Mouse (Mus musculus): ENCODE measurements around the gene Zbtb20. TPM values are rescaled to one million over a fixed set of nuclear protein-coding genes. Genes with fewer than 3 reads are reported as not detected.

Zbtb20 gene
- polyA plus RNA-seq, 1 experiment, result 5.9 TPM

DNA sequence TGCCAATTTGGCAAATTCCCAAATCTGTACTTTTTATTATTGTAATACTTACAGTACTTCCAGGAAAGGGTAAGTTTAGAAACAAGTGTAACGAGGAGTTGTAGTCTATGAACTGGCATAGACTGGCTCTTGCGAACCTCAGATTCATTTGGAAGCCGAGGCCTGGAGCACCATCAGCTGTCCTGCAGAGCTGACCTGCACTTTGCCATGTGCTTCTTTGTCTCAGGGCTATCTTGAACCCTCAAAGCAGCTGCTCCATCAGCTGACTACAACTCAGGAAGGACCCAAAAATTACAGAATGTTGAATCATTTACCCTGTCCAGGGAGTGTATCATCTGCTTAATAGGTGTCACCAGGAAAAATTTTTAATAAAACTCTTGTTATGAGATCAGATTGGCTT is 448.3 kb downstream of the Zbtb20 start:
- no peaks in the 10 kb centered on the region for H3K36me3 ChIP-seq (ENCODE audit: control insufficient read depth, insufficient read depth, low read length)
- no peaks in the 10 kb centered on the region for H3K27me3 ChIP-seq (ENCODE audit: control insufficient read depth, insufficient read depth, low read length)
- TF ChIP-seq POLR2A (IDR thresholded peaks at IDR 0.05; ENCODE audit: control insufficient read depth, low read depth, low read length), result no peak
- H3K4me1 ChIP-seq (ENCODE audit: control insufficient read depth, insufficient read depth, low read length), result no peaks in the 10 kb centered on the region
- no peak overlapping the region for H3K4me3 ChIP-seq (ENCODE audit: control insufficient read depth, low read depth, low read length)
- H3K27ac ChIP-seq (ENCODE audit: control insufficient read depth, insufficient read depth, low read depth, low read length), result no peak overlapping the region

DNA sequence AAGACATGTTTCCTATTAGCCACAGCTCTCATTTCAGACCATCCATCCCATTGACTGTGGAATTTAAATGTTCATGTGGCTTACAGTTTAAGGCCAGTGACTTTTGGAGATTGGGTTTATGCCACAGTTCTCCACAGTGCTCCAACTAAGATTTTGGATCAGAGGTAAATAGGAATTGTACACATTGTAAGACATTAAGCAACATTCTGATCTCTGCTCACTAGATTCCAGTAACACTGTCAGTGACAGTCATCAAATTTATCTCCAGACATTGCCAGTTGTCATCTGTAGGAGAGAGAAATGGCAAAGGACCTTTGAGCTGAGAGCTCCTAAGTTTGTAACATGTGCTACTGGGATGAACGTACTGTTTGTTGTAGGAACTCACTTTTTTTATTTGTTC is 452.5 kb downstream of the Zbtb20 start:
- no peaks in the 10 kb centered on the region for H3K4me1 ChIP-seq (ENCODE audit: control insufficient read depth, insufficient read depth, low read length)
- no peak for TF ChIP-seq CTCF (IDR thresholded peaks at IDR 0.05; ENCODE audit: control insufficient read depth, insufficient read depth, insufficient replicate concordance, low read depth, low read length)
- no peak for TF ChIP-seq POLR2A (IDR thresholded peaks at IDR 0.05; ENCODE audit: control insufficient read depth, low read depth, low read length)
- H3K36me3 ChIP-seq (ENCODE audit: control insufficient read depth, insufficient read depth, low read length), result no peaks in the 10 kb centered on the region
- H3K4me3 ChIP-seq (ENCODE audit: control insufficient read depth, low read depth, low read length), result no peak overlapping the region
- H3K27ac ChIP-seq (ENCODE audit: control insufficient read depth, insufficient read depth, low read depth, low read length), result no peak overlapping the region
- H3K27me3 ChIP-seq (ENCODE audit: control insufficient read depth, insufficient read depth, low read length), result no peaks in the 10 kb centered on the region

DNA sequence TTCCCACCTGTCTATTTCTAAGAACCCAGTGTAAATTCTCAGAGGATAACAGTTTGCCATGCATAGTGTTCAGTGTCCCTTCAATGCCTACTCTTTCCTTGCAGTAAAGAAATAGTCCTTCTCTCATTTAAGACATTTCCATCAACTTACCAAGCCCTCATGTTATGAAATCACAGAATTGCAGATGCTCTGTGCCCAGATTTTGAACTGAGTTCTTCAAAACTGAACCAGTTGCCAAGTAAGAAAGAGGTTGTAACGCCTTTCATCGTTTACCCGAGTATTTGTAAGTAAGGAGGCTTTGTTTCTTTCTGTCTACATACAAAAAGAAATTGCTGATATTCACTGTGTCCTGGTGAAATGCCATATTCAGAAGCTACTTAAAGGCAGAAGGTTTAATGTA is 454.5 kb downstream of the Zbtb20 start:
- Histone ChIP-seq H3K27ac (ENCODE audit: control insufficient read depth, insufficient read depth, low read depth, low read length) (no peak overlapping the region), H3K4me1 (ENCODE audit: control insufficient read depth, insufficient read depth, low read length) (no peaks in the 10 kb centered on the region), H3K4me3 (ENCODE audit: control insufficient read depth, low read depth, low read length) (no peak overlapping the region), H3K36me3 (ENCODE audit: control insufficient read depth, insufficient read depth, low read length) (no peaks in the 10 kb centered on the region), H3K27me3 (ENCODE audit: control insufficient read depth, insufficient read depth, low read length) (no peaks in the 10 kb centered on the region)
- no peak for TF ChIP-seq POLR2A (IDR thresholded peaks at IDR 0.05; ENCODE audit: control insufficient read depth, low read depth, low read length)
- TF ChIP-seq CTCF (IDR thresholded peaks at IDR 0.05; ENCODE audit: control insufficient read depth, insufficient read depth, insufficient replicate concordance, low read depth, low read length), result no peak

DNA sequence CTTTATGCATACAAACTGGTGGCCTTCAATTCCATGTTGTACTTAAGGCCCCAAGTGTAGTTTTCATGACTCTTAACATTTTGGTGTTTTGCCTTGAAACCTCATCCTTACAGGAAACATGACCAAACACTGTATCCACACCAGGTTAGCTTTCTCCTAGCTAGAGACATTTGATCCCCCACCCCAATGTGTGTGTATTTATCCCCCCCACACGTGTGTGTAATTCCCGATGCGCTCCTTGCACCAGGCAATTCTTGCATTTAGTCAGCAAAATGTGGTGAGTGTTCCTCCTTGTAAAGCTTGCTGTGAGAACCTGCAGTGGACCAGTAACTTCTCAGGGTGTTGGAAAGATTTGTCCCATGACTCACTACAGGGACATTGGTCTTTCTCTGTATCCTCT is 455.8 kb downstream of the Zbtb20 start:
- Histone ChIP-seq H3K36me3 (ENCODE audit: control insufficient read depth, insufficient read depth, low read length) (no peaks in the 10 kb centered on the region), H3K27ac (ENCODE audit: control insufficient read depth, insufficient read depth, low read depth, low read length) (no peak overlapping the region), H3K4me1 (ENCODE audit: control insufficient read depth, insufficient read depth, low read length) (no peaks in the 10 kb centered on the region), H3K4me3 (ENCODE audit: control insufficient read depth, low read depth, low read length) (no peak overlapping the region), H3K27me3 (ENCODE audit: control insufficient read depth, insufficient read depth, low read length) (no peaks in the 10 kb centered on the region)
- TF ChIP-seq CTCF (IDR thresholded peaks at IDR 0.05; ENCODE audit: control insufficient read depth, insufficient read depth, insufficient replicate concordance, low read depth, low read length), result no peak
- TF ChIP-seq POLR2A (IDR thresholded peaks at IDR 0.05; ENCODE audit: control insufficient read depth, low read depth, low read length), result no peak

DNA sequence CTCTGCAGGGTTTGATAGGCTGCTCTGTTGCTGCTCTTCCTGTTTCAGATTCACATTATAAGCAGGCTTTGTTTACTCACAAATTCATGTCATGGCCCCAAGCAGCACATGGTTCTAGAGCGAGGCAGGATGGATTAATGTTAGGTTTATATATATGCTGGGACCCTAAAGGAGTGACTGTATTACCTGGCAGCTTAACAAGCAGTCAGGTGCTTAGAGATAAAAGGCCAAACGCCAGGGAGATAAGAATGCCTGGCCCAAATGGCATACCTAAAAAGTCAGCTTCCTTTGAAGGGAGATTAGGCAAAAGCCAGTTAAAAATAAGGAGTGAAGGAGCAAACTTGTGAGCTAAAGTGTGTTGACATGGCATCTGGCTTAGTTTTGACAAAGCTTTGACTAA is 457.1 kb downstream of the Zbtb20 start:
- no peaks in the 10 kb centered on the region for H3K36me3 ChIP-seq (ENCODE audit: control insufficient read depth, insufficient read depth, low read length)
- H3K4me3 ChIP-seq (ENCODE audit: control insufficient read depth, low read depth, low read length), result no peak overlapping the region
- no peaks in the 10 kb centered on the region for H3K27me3 ChIP-seq (ENCODE audit: control insufficient read depth, insufficient read depth, low read length)
- H3K4me1 ChIP-seq (ENCODE audit: control insufficient read depth, insufficient read depth, low read length), result no peaks in the 10 kb centered on the region
- H3K27ac ChIP-seq (ENCODE audit: control insufficient read depth, insufficient read depth, low read depth, low read length), result no peak overlapping the region
- TF ChIP-seq CTCF (IDR thresholded peaks at IDR 0.05; ENCODE audit: control insufficient read depth, insufficient read depth, insufficient replicate concordance, low read depth, low read length), result no peak

DNA sequence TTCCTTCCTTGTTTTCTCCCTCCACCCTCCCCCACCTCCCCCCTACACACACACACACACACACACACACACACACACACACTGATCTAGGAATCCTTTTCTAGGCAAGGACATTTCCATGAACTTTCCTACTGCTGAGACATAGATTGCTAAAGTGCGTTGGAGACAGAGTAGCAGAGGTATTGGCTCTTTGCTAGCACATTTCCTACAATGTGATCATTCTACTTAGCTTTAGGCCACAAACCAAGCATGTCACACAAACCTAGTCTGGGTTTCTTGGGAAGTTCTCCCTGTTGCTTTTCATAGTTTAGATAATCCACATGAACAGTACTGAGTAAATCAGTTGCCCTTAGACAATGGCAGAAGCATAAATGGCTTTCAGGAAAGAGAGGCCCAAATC is 457.6 kb downstream of the Zbtb20 start:
- Histone ChIP-seq H3K27me3 (ENCODE audit: control insufficient read depth, insufficient read depth, low read length) (no peaks in the 10 kb centered on the region), H3K4me1 (ENCODE audit: control insufficient read depth, insufficient read depth, low read length) (no peaks in the 10 kb centered on the region), H3K27ac (ENCODE audit: control insufficient read depth, insufficient read depth, low read depth, low read length) (no peak overlapping the region), H3K4me3 (ENCODE audit: control insufficient read depth, low read depth, low read length) (no peak overlapping the region), H3K36me3 (ENCODE audit: control insufficient read depth, insufficient read depth, low read length) (no peaks in the 10 kb centered on the region)
- no peak for TF ChIP-seq POLR2A (IDR thresholded peaks at IDR 0.05; ENCODE audit: control insufficient read depth, low read depth, low read length)
- no peak for TF ChIP-seq CTCF (IDR thresholded peaks at IDR 0.05; ENCODE audit: control insufficient read depth, insufficient read depth, insufficient replicate concordance, low read depth, low read length)

DNA sequence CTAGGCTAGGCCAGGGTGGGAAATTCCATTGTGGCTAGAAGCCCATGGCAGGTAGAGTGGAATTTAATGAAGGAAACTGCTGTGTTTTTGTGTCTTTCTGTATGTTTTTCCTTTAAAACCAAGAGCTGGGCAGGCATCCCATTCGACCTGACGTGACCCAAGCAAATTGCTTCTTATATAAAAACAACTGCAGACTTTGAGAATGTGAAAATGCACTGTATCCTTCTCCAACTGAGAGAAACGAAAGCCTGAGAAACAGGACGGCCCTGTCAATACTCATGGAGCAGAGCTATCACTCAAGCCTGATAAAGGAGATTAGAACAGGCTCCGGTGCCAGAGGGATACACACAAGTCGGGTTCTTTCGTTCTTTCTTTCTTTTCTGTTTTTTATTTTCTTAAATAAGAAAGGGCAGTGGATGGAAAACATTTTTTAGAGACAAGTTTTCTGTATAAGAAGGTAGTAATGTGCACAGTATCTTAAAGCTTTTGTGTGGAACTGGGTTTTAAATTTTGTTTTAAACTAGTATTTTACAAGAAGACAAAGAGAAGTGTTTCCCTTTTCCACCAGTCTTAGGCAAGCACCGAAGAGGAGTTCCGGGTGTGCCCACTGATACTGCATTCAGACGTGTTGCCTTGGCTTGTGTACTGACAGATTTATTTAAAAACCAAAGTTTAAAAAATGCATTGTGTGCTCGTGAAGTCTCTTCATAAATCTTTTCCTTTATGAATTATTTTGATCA is 458.9 kb downstream of the Zbtb20 start:
- TF ChIP-seq CTCF (IDR thresholded peaks at IDR 0.05; ENCODE audit: control insufficient read depth, insufficient read depth, insufficient replicate concordance, low read depth, low read length) (no peak), POLR2A (IDR thresholded peaks at IDR 0.05; ENCODE audit: control insufficient read depth, low read depth, low read length) (no peak)
- Histone ChIP-seq H3K4me1 (ENCODE audit: control insufficient read depth, insufficient read depth, low read length) (no peaks in the 10 kb centered on the region), H3K27ac (ENCODE audit: control insufficient read depth, insufficient read depth, low read depth, low read length) (peak overlapping the region; percentile 25), H3K36me3 (ENCODE audit: control insufficient read depth, insufficient read depth, low read length) (no peaks in the 10 kb centered on the region), H3K4me3 (ENCODE audit: control insufficient read depth, low read depth, low read length) (no peak overlapping the region), H3K27me3 (ENCODE audit: control insufficient read depth, insufficient read depth, low read length) (no peaks in the 10 kb centered on the region)
